In genomic region chr5:124962761-124963160, GRCm38 (mm10) we compare ENCODE assay signal across 21 mouse cellular contexts. TPM values are rescaled to one million over a fixed set of nuclear protein-coding genes. Genes with fewer than 3 reads are reported as not detected.
DNase-seq lines count a peak whose midpoint lies in the region; ATAC-seq and TF ChIP-seq lines count a peak whose summit lies in the region.
"Had no signal": no experiment of that assay in that cellular context is flagged by ENCODE, and none has a peak within 500 bp of the region (broad histone marks: within the 10 kb centered on the region; RNA-seq: fewer than 3 reads in every experiment).

No protein-coding gene starts in this region.

- H3K9me3 ChIP-seq in forebrain, embryonic 10.5 days: peaks cover 8% of the 10 kb centered on the region; the same call in 1 of the 2 replicates
- H3K9me3 ChIP-seq in forebrain, embryonic 14.5 days (replicated peaks; ENCODE audit: control insufficient read depth, low read length): no peaks in the 10 kb centered on the region
- H3K9me3 ChIP-seq in lung, embryonic 14.5 days (ENCODE audit: low read depth, low read length): peaks cover 5% of the 10 kb centered on the region; the same call in 1 of the 2 replicates
- peaks cover 5% of the 10 kb centered on the region; the same call in 1 of the 2 replicates for H3K9me3 ChIP-seq in neural tube, embryonic 13.5 days
- H3K9me3 ChIP-seq: heart, embryonic 15.5 days had no signal

- DNase-seq in forebrain, embryonic 10.5 days (ENCODE audit: extremely low spot score, low spot score): no peak
- no peak for DNase-seq in forebrain, embryonic 14.5 days (ENCODE audit: low spot score)
- peak; percentile 60 for DNase-seq in lung, embryonic 14.5 days
- DNase-seq in lung, adult 2 months: no peak
- no peak for DNase-seq in neural tube, embryonic 10.5 days (ENCODE audit: extremely low spot score, low spot score)
- no peak for DNase-seq in right cerebral cortex, postnatal 14 days
- DNase-seq: adrenal gland, adult 8-10 months; cerebellum, adult 11-12 months; gastrocnemius, postnatal 36 days; heart, adult 2 months; heart, postnatal 4 days; kidney, adult 18-20 months; left cerebral cortex, postnatal 4 days; liver, embryonic 13.5 days; thymus, adult 18-20 months; thymus, postnatal 36 days had no signal

- ATAC-seq in forebrain, embryonic 14.5 days: no peak
- peak; percentile 18; the same call in 1 of the 2 replicates for ATAC-seq in lung, embryonic 14.5 days (ENCODE audit: insufficient read depth)
- ATAC-seq in neural tube, embryonic 13.5 days (ENCODE audit: low read depth): no peak
- ATAC-seq: activated CD4-positive, CD25-positive, alpha-beta regulatory T cell, adult 4 months; inflammation-experienced regulatory T-cells, adult 6 months had no signal

- H3K4me2 ChIP-seq in forebrain, embryonic 14.5 days (ENCODE audit: low read length): no peak overlapping the region
- no peak overlapping the region for H3K4me2 ChIP-seq in lung, embryonic 14.5 days
- no peak overlapping the region for H3K4me2 ChIP-seq in neural tube, embryonic 13.5 days
- H3K4me2 ChIP-seq: heart, embryonic 15.5 days; liver, embryonic 13.5 days had no signal

- H3K36me3 ChIP-seq in forebrain, embryonic 10.5 days (replicated peaks): no peaks in the 10 kb centered on the region
- no peaks in the 10 kb centered on the region for H3K36me3 ChIP-seq in forebrain, embryonic 14.5 days (ENCODE audit: control insufficient read depth, insufficient read depth, low read length)
- H3K36me3 ChIP-seq in lung, embryonic 14.5 days (ENCODE audit: insufficient read depth): no peaks in the 10 kb centered on the region
- H3K36me3 ChIP-seq in neural tube, embryonic 13.5 days: no peaks in the 10 kb centered on the region
- H3K36me3 ChIP-seq: heart, embryonic 15.5 days; liver, embryonic 13.5 days had no signal

- no peaks in the 10 kb centered on the region for H3K27me3 ChIP-seq in forebrain, embryonic 10.5 days (ENCODE audit: poor library complexity, severe bottlenecking)
- no peaks in the 10 kb centered on the region for H3K27me3 ChIP-seq in forebrain, embryonic 14.5 days (replicated peaks; ENCODE audit: control insufficient read depth, insufficient read depth, low read length)
- no peaks in the 10 kb centered on the region for H3K27me3 ChIP-seq in lung, embryonic 14.5 days (ENCODE audit: insufficient read depth, low read length)
- no peaks in the 10 kb centered on the region for H3K27me3 ChIP-seq in neural tube, embryonic 13.5 days
- H3K27me3 ChIP-seq: heart, embryonic 15.5 days; liver, embryonic 13.5 days had no signal

- H3K4me1 ChIP-seq in forebrain, embryonic 10.5 days: peaks cover 41% of the 10 kb centered on the region
- H3K4me1 ChIP-seq in forebrain, embryonic 14.5 days (ENCODE audit: control insufficient read depth, insufficient read depth, low read length): peaks cover 5% of the 10 kb centered on the region; the same call in 1 of the 2 replicates
- H3K4me1 ChIP-seq in lung, embryonic 14.5 days (ENCODE audit: insufficient read depth): peaks cover 15% of the 10 kb centered on the region
- peaks cover 13% of the 10 kb centered on the region for H3K4me1 ChIP-seq in lung, adult 2 months (ENCODE audit: control insufficient read depth, insufficient read depth, low read length)
- peaks cover 42% of the 10 kb centered on the region for H3K4me1 ChIP-seq in neural tube, embryonic 13.5 days (replicated peaks)

- WGBS in forebrain, embryonic 10.5 days: 60% methylated on average over 7 of the region's 7 CpGs
- 51% methylated on average over 7 of the region's 7 CpGs for WGBS in forebrain, embryonic 14.5 days
- WGBS in lung, embryonic 14.5 days: 29% methylated on average over 7 of the region's 7 CpGs
- 68% methylated on average over 7 of the region's 7 CpGs for WGBS in lung, adult 2 months
- WGBS in neural tube, embryonic 13.5 days: 50% methylated on average over 7 of the region's 7 CpGs

- no peak overlapping the region for H3K9ac ChIP-seq in forebrain, embryonic 14.5 days (ENCODE audit: low read length)
- H3K9ac ChIP-seq in lung, embryonic 14.5 days: no peak overlapping the region
- H3K9ac ChIP-seq in neural tube, embryonic 13.5 days: no peak overlapping the region
- H3K9ac ChIP-seq: heart, embryonic 15.5 days; liver, embryonic 13.5 days had no signal

- H3K4me3 ChIP-seq in forebrain, embryonic 10.5 days: no peak overlapping the region
- H3K4me3 ChIP-seq in forebrain, embryonic 14.5 days (ENCODE audit: low read depth, low read length): no peak overlapping the region
- no peak overlapping the region for H3K4me3 ChIP-seq in lung, embryonic 14.5 days (ENCODE audit: low read depth, low read length)
- no peak overlapping the region for H3K4me3 ChIP-seq in lung, adult 2 months (replicated peaks; ENCODE audit: extremely low read depth, low read depth, low read length)
- no peak overlapping the region for H3K4me3 ChIP-seq in neural tube, embryonic 13.5 days
- H3K4me3 ChIP-seq: heart, adult 2 months; heart, embryonic 15.5 days; liver, embryonic 13.5 days had no signal

- peak overlapping the region; percentile 57; the same call in 1 of the 2 replicates for H3K27ac ChIP-seq in forebrain, embryonic 10.5 days
- no peak overlapping the region for H3K27ac ChIP-seq in forebrain, embryonic 14.5 days (ENCODE audit: low read depth, low read length)
- peak overlapping the region; percentile 90 for H3K27ac ChIP-seq in lung, embryonic 14.5 days (ENCODE audit: low read depth)
- 0 out of 2 replicates have a peak overlapping the region, but pooled peaks have one; percentile 9 for H3K27ac ChIP-seq in neural tube, embryonic 13.5 days (replicated peaks)
- H3K27ac ChIP-seq: liver, embryonic 13.5 days; macrophage had no signal

- TF ChIP-seq POLR2A in lung, adult 2 months (IDR thresholded peaks at IDR 0.05; ENCODE audit: borderline replicate concordance, extremely low read depth, low read depth, low read length): no peak

- TF ChIP-seq CTCF in lung, embryonic 14.5 days (IDR thresholded peaks at IDR 0.05; ENCODE audit: low read depth): no peak
- no peak for TF ChIP-seq CTCF in lung, adult 2 months (IDR thresholded peaks at IDR 0.05; ENCODE audit: insufficient read depth, low read length)

RNA-seq across cellular contexts. Expression of gene Rflna, which starts 40.3 kb away (rescaled TPM):
- 3.4 and 4.3 TPM in 2 replicates for polyA plus RNA-seq in forebrain, embryonic 10.5 days (2016; fragmentation: Nextera tagmentation; extraction: Ambion mirVana)
- polyA plus RNA-seq in forebrain, embryonic 14.5 days (2014; fragmentation: Nextera tagmentation; extraction: Ambion mirVana): 3.2 and 3.5 TPM in 2 replicates
- 7.4 and 9.3 TPM in 2 replicates for polyA plus RNA-seq in lung, embryonic 14.5 days (2014; fragmentation: Nextera tagmentation; extraction: Ambion mirVana)
- polyA plus RNA-seq in lung, adult 2 months (2012; rRNA removed): 20.2 and 26.0 TPM in 2 replicates
- polyA plus RNA-seq in neural tube, embryonic 13.5 days (2015; fragmentation: Nextera tagmentation; extraction: Ambion mirVana): 7.0 and 8.5 TPM in 2 replicates
- polyA plus RNA-seq: macrophage had no signal
